Mouse (Mus musculus): ENCODE results near the gene Rb1.

Gene Rb1

GRCm38 (mm10) chr14:73258181-73258580 is 67.4 kb downstream of the Rb1 start:
- no peak for DNase-seq

GRCm38 (mm10) chr14:73257348-73257747 is 68.3 kb downstream of the Rb1 start:
- no peak for DNase-seq

DNA sequence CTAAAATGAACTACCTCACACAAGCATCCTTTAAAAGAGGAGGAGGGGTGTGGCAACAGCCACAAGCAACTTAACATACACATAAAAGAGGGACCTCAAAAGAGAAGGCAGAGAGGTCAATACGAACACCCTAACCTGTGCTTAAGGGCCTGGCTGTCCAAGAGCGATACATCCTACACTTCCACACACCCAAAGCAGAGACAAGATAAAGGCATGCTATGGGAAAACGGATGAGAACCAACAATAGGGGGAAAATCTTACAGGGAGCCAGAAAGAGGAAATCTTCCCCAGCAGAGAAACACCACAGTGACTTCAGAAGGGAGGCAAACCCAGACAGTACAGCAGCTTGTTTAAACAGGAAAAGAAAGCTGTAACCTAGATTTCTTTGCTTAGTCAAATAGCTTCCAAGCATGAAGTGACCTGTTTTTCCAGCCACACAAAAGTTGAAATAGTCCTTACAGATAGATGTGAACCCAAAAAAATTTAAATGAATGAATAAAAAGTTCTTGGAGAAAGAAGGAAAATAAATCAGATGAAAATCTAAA is 70.1 kb downstream of the Rb1 start:
- DNase-seq, result no peak

DNA sequence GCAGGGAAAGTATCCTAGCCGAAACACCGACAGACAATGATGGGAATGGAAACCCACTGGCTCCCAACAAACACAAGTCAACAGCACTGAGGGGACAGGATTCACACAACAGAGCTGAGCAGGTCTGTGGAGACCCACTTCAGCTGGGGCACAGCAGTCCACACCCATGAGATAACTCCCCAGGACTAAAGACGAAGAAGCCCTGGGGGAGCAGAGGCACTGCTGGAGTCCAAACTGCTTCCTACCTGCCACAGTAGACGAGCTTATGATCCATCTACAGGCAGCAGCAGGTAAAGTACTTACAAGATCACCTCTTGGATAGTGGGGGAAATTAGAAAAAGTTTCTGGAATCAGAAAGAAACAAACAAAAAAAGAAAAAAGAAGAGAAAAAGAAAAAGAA is 71.2 kb downstream of the Rb1 start:
- no peak for DNase-seq

DNA sequence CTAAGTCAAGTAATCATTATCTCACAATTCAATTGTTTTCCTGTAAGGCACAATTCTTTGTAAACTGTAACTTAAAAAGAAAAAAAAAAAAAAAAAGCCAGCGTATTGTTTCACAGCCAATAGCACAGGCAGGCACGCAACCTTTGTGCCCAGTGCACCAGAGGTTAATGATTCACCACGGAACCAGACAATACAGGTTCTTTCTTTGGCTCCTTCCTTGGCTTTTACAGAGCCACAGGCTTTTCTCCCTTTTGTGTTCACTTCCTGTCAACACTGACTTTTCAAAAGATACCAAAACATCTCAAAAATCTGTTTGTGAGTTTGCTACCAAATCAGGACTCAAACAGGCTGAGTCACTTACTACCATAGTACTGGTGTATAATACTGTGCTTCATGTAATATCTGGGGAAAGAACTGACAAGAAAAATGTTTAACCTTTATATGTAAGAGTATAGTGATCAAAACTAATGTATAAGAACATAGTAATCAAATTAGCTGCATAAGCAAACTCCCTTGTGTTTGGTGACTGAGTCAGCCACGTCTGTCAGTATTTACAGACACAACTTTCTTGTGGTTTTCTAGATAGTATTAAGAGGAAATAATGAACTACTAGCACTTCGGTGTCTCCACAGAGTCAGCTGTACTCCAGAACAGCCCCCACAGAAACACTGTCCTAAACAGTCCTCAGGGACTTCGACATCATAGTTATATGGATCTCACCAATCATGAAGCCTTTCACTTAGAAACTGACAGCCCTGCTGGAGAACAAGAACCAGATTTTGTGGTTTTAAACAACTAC is 72.0 kb downstream of the Rb1 start:
- no peak for DNase-seq

- DNase-seq, result no peak
These were observed 73.3 kb downstream of the Rb1 start for GRCm38 (mm10) chr14:73252276-73252675.

- DNase-seq, result no peak
These were observed 75.6 kb downstream of the Rb1 start for GRCm38 (mm10) chr14:73250056-73250455.

GRCm38 (mm10) chr14:73244061-73244597 is 81.5 kb downstream of the Rb1 start:
- no peak for DNase-seq

DNA sequence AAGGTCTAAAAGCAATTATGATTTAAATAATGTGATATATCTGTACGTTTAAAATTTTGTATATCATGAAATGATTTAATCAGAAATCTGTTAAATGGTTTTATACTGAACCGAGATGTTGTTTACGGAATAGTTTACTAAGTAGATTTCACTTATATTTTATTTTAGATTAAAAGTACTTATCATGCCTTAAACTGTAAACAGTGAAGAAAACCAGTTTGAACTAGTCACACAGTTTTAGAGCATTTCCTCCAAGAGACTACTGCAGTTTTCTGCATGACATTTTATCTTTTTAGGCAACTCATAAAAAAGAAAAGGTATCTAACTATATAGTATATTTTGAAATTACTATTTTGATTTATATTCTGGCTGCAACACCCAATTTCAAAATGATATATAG is 85.8 kb downstream of the Rb1 start:
- no peak for DNase-seq

DNA sequence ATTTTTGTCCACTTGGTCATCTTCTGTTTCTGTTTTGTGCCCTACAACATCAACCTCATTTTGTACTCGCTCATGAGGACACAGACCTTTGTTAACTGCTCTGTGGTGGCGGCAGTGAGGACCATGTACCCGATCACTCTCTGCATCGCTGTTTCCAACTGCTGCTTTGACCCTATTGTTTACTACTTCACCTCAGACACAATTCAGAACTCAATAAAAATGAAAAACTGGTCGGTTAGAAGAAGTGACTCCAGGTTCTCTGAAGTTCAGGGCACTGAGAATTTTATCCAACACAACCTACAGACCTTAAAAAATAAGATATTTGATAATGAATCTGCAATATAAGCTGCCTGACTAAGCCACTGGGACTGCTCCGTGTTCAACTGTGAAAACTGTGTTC is 86.3 kb downstream of the Rb1 start:
- peak; percentile 60 for DNase-seq

DNA sequence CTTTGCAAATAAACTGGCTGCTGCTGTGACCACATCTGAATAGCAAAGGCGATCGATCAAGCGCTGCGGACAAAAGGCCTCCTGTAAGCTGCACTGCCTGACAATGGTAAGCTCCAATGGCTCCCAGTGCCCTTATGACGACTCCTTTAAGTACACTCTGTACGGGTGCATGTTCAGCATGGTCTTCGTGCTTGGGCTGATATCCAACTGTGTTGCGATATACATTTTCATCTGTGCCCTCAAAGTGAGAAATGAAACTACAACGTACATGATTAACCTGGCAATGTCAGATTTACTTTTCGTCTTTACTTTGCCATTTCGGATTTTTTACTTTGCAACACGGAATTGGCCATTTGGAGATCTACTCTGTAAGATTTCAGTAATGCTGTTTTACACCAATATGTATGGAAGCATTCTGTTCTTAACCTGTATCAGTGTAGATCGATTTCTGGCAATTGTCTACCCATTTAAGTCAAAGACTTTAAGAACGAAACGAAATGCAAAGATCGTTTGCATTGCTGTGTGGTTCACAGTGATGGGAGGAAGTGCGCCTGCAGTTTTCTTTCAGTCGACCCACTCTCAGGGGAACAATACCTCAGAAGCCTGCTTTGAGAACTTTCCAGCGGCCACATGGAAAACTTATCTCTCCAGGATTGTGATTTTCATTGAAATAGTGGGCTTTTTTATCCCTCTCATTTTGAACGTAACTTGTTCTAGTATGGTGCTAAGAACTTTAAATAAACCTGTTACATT is 86.9 kb downstream of the Rb1 start:
- peak; percentile 73 for DNase-seq

- DNase-seq, result peak; percentile 88
These were observed 87.7 kb downstream of the Rb1 start, which contains the start of gene Lpar6 for GRCm38 (mm10) chr14:73237848-73238321. Gene Lpar6 (plus strand): TSS chr14:73237895.

DNA sequence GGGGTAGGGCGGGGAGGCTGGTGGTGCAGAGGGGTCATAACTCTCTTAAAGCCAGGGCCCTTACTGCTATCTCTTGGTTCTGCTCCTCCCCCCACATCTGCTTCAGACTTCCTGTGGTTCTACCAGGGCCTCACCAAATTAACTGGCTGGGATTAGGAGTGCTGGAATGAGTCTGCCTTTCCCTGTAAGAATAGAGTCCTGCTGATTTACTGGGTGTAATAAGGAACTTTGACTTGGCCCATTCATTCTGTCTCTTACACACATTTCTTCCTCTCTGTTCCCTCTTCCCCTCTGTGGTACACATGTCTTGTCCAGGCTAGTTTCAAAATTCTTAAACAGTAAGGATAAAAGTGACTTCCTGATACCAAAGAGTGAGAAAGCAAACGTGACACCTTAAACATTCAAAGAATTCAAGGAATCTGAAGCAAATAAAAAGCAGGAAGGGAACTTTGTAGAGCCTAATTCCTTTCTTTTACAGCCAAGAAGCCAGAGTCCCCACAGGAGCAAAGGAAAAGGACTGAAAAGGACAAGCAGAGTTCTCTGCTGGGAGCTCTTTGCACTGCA is 91.1 kb downstream of the Rb1 start:
- no peak for DNase-seq

DNA sequence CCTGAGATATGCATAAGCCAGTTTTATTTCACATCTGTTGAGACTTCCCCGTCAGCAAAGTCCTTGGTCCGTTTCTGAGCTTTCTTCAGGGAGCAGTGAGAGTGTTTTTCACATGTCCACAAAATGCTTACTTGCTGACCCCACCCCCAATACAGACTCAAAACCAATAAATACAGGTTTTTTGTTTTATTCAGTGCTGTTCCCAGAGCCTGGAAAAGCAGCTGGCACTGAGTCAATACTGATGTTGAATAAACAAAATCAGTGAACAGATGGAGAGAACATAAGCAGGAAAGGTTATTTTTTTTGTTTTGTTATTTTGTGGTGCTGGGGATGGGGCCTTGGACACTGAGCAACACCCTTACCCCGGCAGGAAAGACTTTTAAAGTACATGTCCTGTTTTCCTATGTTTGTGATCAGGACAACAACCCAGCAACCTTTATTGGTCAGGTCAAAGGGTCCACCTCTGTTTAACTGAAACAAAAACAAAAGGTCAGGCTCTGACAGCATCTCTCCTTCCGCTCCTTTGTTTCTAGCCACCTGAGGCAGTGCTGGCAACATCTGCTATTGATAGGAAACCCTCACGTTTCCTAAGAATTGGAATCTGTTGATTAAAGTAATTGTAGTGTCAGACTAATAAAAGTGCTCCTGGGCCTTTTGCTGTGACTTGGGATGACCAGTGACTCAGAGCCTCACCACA is 94.2 kb downstream of the Rb1 start:
- no peak for DNase-seq

DNA sequence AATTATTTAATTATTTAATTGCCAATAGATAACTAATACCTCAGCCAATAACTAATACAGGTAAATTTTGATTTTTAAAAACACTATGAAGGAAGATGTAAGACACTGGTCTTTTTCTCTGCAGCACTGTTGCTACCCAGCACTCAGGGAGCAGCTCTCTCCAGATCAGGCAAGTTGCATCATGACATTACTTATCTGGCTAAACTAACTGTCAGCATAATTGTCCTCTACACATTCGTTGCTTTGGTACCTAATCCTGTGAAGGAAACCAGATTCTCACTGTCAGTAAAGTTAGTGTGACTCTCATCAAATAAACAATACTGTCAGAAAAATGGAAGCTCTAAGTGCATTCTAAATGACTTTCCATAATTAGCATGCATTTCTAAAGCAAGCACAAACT is 98.8 kb downstream of the Rb1 start:
- no peak for DNase-seq

- DNase-seq, result peak; percentile 48
These were observed 99.3 kb downstream of the Rb1 start for GRCm38 (mm10) chr14:73226346-73226745.

DNA sequence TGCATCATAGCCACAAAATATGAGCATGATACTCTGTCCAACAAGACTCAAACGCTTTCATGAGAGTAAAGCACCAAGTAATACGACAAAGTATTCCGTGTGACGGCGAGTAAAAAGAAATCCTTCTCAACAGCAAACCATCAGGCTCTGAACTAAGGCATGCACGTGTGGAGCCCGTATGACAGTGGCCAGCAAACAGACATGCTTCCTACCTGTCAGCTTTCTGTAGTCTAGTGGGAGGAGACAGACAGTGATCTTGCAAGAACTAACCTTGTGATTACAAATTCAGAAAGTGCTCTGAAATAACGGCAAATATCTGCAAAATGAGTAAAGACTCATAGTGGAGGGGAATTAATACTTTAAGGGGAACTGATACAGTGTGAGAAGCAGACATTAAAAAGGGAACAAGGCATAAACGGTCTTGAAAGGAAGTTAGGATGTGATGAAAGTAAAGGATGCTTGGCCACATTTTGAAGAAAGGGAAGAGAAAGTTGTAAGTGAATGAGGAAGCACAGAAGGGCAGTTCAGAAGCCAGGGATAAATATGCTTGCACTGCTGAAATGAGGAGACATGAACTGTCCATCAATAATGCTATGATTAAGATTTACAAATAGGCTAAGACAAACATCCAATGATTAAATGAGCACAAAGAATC is 103.2 kb downstream of the Rb1 start:
- no peak for DNase-seq

GRCm38 (mm10) chr14:73217062-73217461 is 108.6 kb downstream of the Rb1 start:
- DNase-seq, result no peak

GRCm38 (mm10) chr14:73211477-73211876 is 114.1 kb downstream of the Rb1 start:
- DNase-seq, result no peak

GRCm38 (mm10) chr14:73210196-73210595 is 115.4 kb downstream of the Rb1 start:
- no peak for DNase-seq

- DNase-seq, result no peak
These were observed 116.4 kb downstream of the Rb1 start for GRCm38 (mm10) chr14:73209262-73209661.

DNA sequence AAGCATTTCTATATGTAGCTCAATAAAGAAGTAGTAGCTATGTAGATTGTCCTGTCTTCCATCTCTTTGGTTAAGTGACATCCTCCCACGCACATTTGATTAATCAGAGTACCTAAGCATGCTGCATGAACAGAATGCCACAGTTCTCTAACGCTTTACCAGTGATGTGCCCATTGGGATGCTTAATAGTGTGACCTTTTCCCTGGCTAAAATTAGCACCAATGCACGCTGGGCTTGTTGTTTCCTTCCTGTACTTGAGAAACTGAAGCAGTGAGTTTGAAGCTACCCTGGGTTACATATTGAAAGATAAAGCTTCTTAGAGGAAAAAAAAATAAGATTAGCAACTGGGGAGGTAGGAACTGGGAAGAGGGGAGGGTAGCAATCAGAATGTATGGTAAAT is 121.6 kb downstream of the Rb1 start:
- DNase-seq, result no peak
